Mouse (Mus musculus): ENCODE results near the gene Kcnip4. TPM values are rescaled to one million over a fixed set of nuclear protein-coding genes. Genes with fewer than 3 reads are reported as not detected.

The Kcnip4 gene
- total and polyA plus RNA-seq, 3 experiments: 0.19 TPM; not detected in 2

DNA sequence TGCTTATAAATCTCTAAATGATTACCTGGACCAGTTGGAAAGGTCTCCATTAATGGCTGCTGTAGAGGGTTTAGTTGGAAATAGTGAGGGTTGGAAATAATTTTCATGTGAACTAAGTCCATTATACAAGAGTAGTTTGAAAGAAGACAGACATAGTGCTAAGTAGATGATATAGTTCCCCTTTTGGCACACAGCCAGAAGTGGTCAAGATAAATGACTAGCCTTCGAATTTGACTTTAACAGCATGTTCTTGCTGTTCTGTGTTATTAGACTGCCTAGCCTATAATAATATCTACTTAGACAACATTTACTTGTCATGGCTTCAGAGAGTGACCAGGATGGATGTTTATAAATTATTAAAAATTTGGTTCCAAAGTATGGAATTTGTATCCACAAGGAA lies 941.3 kb downstream of the Kcnip4 start:
- H3K9ac ChIP-seq (ENCODE audit: control insufficient read depth, low read depth, low read length, poor library complexity, severe bottlenecking): no peak overlapping the region
- no peaks in the 10 kb centered on the region for H3K4me1 ChIP-seq (ENCODE audit: control insufficient read depth in 1 of 2, insufficient read depth in 2 of 2, low read length in 2 of 2)
- TF ChIP-seq GABPA (IDR thresholded peaks at IDR 0.05; ENCODE audit: low read depth, low read length): no peak
- H3K9me3 ChIP-seq (replicated peaks; ENCODE audit: insufficient read depth, low read length): no peaks in the 10 kb centered on the region
- H3K4me3 ChIP-seq (ENCODE audit: control insufficient read depth in 1 of 2, insufficient read depth in 1 of 2, low read depth in 2 of 2, low read length in 2 of 2): no peak overlapping the region
- peak; percentile 48 for DNase-seq (ENCODE audit: low read depth, low spot score)
- no peaks in the 10 kb centered on the region for H3K79me2 ChIP-seq (ENCODE audit: control insufficient read depth, insufficient read depth, low read length, poor library complexity)
- H3K27ac ChIP-seq (ENCODE audit: control insufficient read depth, low read depth, low read length): no peak overlapping the region
- 0 out of 4 replicates have a peak, but pooled peaks cover 0 to 1% of the 10 kb centered on the region in 2 experiments for H3K27me3 ChIP-seq (ENCODE audit: control insufficient read depth in 1 of 2, insufficient read depth in 2 of 2, low read length in 2 of 2)
- no peaks in the 10 kb centered on the region for H3K36me3 ChIP-seq (ENCODE audit: control insufficient read depth in 1 of 2, insufficient read depth in 2 of 2, low read length in 2 of 2)

GRCm38 (mm10) chr5:48563996-48564587 lies 960.6 kb downstream of the Kcnip4 start:
- H3K27me3 ChIP-seq (ENCODE audit: control insufficient read depth in 1 of 2, insufficient read depth in 2 of 2, low read length in 2 of 2): no peaks in the 10 kb centered on the region

DNA sequence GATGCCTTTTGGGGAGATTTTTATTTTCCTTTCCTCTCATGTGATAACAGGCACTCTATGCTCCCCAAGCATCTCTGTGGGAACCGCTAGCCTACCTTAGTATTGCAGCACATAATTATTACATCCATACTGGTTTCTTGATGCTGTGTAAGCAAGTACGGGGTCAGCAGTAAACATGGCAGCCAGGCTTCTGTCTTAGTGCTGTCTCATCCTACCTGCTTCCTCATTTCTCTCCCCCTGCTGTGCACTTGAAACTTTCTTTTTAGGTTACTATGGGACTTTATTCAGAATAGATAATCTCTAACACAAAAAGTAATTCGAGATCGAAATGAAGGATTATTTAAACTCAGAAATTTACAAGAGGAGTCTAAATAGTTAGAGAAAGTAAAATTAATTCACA lies 973.0 kb downstream of the Kcnip4 start:
- Histone ChIP-seq H3K9me3 (replicated peaks; ENCODE audit: insufficient read depth, low read length) (no peaks in the 10 kb centered on the region), H3K79me2 (ENCODE audit: control insufficient read depth, insufficient read depth, low read length, poor library complexity) (no peaks in the 10 kb centered on the region), H3K27ac (ENCODE audit: control insufficient read depth, low read depth, low read length) (peak overlapping the region; percentile 59; the same call in 1 of the 2 replicates), H3K4me1 (ENCODE audit: control insufficient read depth in 1 of 2, insufficient read depth in 2 of 2, low read length in 2 of 2) (peaks cover 9 to 11% of the 10 kb centered on the region in 2 experiments), H3K4me3 (ENCODE audit: control insufficient read depth in 1 of 2, insufficient read depth in 1 of 2, low read depth in 2 of 2, low read length in 2 of 2) (peak overlapping the region; percentile 38 to 58), H3K27me3 (ENCODE audit: control insufficient read depth in 1 of 2, insufficient read depth in 2 of 2, low read length in 2 of 2) (no peaks in the 10 kb centered on the region), H3K36me3 (ENCODE audit: control insufficient read depth in 1 of 2, insufficient read depth in 2 of 2, low read length in 2 of 2) (peaks cover 0 to 19% of the 10 kb centered on the region in 2 experiments; a peak in 3 of 4 replicates), H3K9ac (ENCODE audit: control insufficient read depth, low read depth, low read length, poor library complexity, severe bottlenecking) (peak overlapping the region; percentile 53)
- DNase-seq (ENCODE audit: low read depth, low spot score): peak; percentile 85
- TF ChIP-seq ZKSCAN1 (IDR thresholded peaks at IDR 0.05; ENCODE audit: low read depth, low read length): no peak
- TF ChIP-seq GABPA (IDR thresholded peaks at IDR 0.05; ENCODE audit: low read depth, low read length): 0 out of 2 replicates have a peak, but pooled peaks have one; percentile 26
- TF ChIP-seq POLR2A (IDR thresholded peaks at IDR 0.05; ENCODE audit: control insufficient read depth in 1 of 2, insufficient read depth in 1 of 2, low read depth in 1 of 2, low read length in 2 of 2, poor library complexity in 1 of 2): no peak
- TF ChIP-seq UBTF (IDR thresholded peaks at IDR 0.05; ENCODE audit: borderline replicate concordance, insufficient read depth, low read depth, low read length): no peak
- no peak for TF ChIP-seq POLR2AphosphoS5 (IDR thresholded peaks at IDR 0.05; ENCODE audit: borderline replicate concordance, low read depth, low read length)
- no peak for TF ChIP-seq TAL1 (IDR thresholded peaks at IDR 0.05; ENCODE audit: low read length)
- peak; percentile 31; the same call in 1 of the 2 replicates for TF ChIP-seq SIN3A (IDR thresholded peaks at IDR 0.05; ENCODE audit: low read length)
- peak; percentile 66 for TF ChIP-seq ETS1 (IDR thresholded peaks at IDR 0.05; ENCODE audit: low read depth, low read length)
- TF ChIP-seq BHLHE40 (IDR thresholded peaks at IDR 0.05; ENCODE audit: borderline replicate concordance, low read depth, low read length): 0 out of 2 replicates have a peak, but pooled peaks have one; percentile 20
- TF ChIP-seq TBP (IDR thresholded peaks at IDR 0.05; ENCODE audit: low read depth, low read length): no peak
- no peak for TF ChIP-seq ZC3H11A (IDR thresholded peaks at IDR 0.05; ENCODE audit: low read depth, low read length)
- TF ChIP-seq KAT2A (conservative IDR thresholded peaks at IDR 0.05; ENCODE audit: low read depth, low read length): no peak
- peak; percentile 46; the same call in 1 of the 2 replicates for TF ChIP-seq MAX (IDR thresholded peaks at IDR 0.05; ENCODE audit: low read length)
- 0 out of 2 replicates have a peak, but pooled peaks have one; percentile 19 for TF ChIP-seq NELFE (IDR thresholded peaks at IDR 0.05; ENCODE audit: low read depth, low read length)
- TF ChIP-seq ZNF384 (IDR thresholded peaks at IDR 0.05; ENCODE audit: low read depth, low read length): no peak
- TF ChIP-seq MAFK (IDR thresholded peaks at IDR 0.05; ENCODE audit: borderline replicate concordance, low read depth, low read length): peak; percentile 82
- peak; percentile 40; the same call in 1 of the 2 replicates for TF ChIP-seq GATA1 (IDR thresholded peaks at IDR 0.05; ENCODE audit: low read depth, low read length)
- no peak for TF ChIP-seq CHD1 (IDR thresholded peaks at IDR 0.05; ENCODE audit: low read depth, low read length)
- TF ChIP-seq MYC (IDR thresholded peaks at IDR 0.05; ENCODE audit: low read depth, low read length): peak; percentile 42; the same call in 1 of the 2 replicates
- no peak for TF ChIP-seq TCF12 (IDR thresholded peaks at IDR 0.05; ENCODE audit: low read depth, low read length)
- no peak for TF ChIP-seq ZMIZ1 (IDR thresholded peaks at IDR 0.05; ENCODE audit: low read depth, low read length)
- no peak for TF ChIP-seq SMC3 (IDR thresholded peaks at IDR 0.05; ENCODE audit: low read depth, low read length)
- no peak for TF ChIP-seq JUND (IDR thresholded peaks at IDR 0.05; ENCODE audit: low read depth, low read length)
- TF ChIP-seq MAZ (IDR thresholded peaks at IDR 0.05; ENCODE audit: low read depth, low read length): no peak

More at GRCm38 (mm10) chr5:48563996-48564587, 960.6 kb downstream of the Kcnip4 start:
- H3K4me1 ChIP-seq (ENCODE audit: control insufficient read depth in 1 of 2, insufficient read depth in 2 of 2, low read length in 2 of 2): no peaks in the 10 kb centered on the region
- H3K79me2 ChIP-seq (ENCODE audit: control insufficient read depth, insufficient read depth, low read length, poor library complexity): no peaks in the 10 kb centered on the region
- peaks cover 0 to 8% of the 10 kb centered on the region in 2 experiments; a peak in 2 of 4 replicates for H3K36me3 ChIP-seq (ENCODE audit: control insufficient read depth in 1 of 2, insufficient read depth in 2 of 2, low read length in 2 of 2)
- peak; percentile 61 for DNase-seq (ENCODE audit: low read depth, low spot score)
- no peak overlapping the region for H3K4me3 ChIP-seq (ENCODE audit: control insufficient read depth in 1 of 2, insufficient read depth in 1 of 2, low read depth in 2 of 2, low read length in 2 of 2)
- no peak overlapping the region for H3K9ac ChIP-seq (ENCODE audit: control insufficient read depth, low read depth, low read length, poor library complexity, severe bottlenecking)
- TF ChIP-seq GATA1 (IDR thresholded peaks at IDR 0.05; ENCODE audit: low read depth, low read length): peak; percentile 31; the same call in 1 of the 2 replicates
- TF ChIP-seq EP300 (IDR thresholded peaks at IDR 0.05; ENCODE audit: low read depth in 1 of 2, low read length in 2 of 2): peak; percentile 64 to 66
- TF ChIP-seq ZNF384 (IDR thresholded peaks at IDR 0.05; ENCODE audit: low read depth, low read length): no peak
- TF ChIP-seq TAL1 (IDR thresholded peaks at IDR 0.05; ENCODE audit: low read length): peak; percentile 78
- no peaks in the 10 kb centered on the region for H3K9me3 ChIP-seq (replicated peaks; ENCODE audit: insufficient read depth, low read length)
- H3K27ac ChIP-seq (ENCODE audit: control insufficient read depth, low read depth, low read length): peak overlapping the region; percentile 39

Measured in MEL (cell line).